Mouse (Mus musculus): Measurements from ENCODE around the gene Fut8.

- TF ChIP-seq CTCF (conservative IDR thresholded peaks at IDR 0.05 in 1 of 2, IDR thresholded peaks at IDR 0.05 in 1 of 2; ENCODE audit: low read depth in 2 of 2, low read length in 2 of 2) (no peak), NRF1 (IDR thresholded peaks at IDR 0.05; ENCODE audit: low read depth, low read length) (no peak), POLR2A (IDR thresholded peaks at IDR 0.05; ENCODE audit: low read depth, low read length) (peak; percentile 52; the same call in 1 of the 2 replicates), ZMIZ1 (IDR thresholded peaks at IDR 0.05; ENCODE audit: low read depth, low read length) (peak; percentile 50; the same call in 1 of the 2 replicates), BHLHE40 (IDR thresholded peaks at IDR 0.05; ENCODE audit: low read depth, low read length) (peak; percentile 76), CHD1 (IDR thresholded peaks at IDR 0.05; ENCODE audit: low read depth, low read length) (peak; percentile 93)
Observed at GRCm38 (mm10) chr12:77292375-77293258, 54.7 kb downstream of the Fut8 start.

Measured in CH12.LX (cell line).